Mouse (Mus musculus) heart, embryonic 12.5 days (tissue): Measurements from ENCODE around the gene Enpp1. TPM values are rescaled to one million over a fixed set of nuclear protein-coding genes. Genes with fewer than 3 reads are reported as not detected.

Experiments used
- ATAC-seq: fragments of 200-750 bp; cut with Nextera tagmentation; 2 replicates; pipeline ENCODE4 v1.8.0; 2017; ENCODE audit warnings: moderate TSS enrichment, moderate library complexity; ENCODE audit not compliant: insufficient number of reproducible peaks, low FRiP score
- H3K27ac ChIP-seq: fragments of 300-500 bp; sonication (generic); 2 replicates; pipeline ENCODE4 v1.5.1; 2016; ENCODE audit warnings: mild to moderate bottlenecking, moderate library complexity; ENCODE audit not compliant: poor library complexity, severe bottlenecking
- H3K27me3 ChIP-seq: fragments of 300-500 bp; sonication (generic); replicated peaks from 2 replicates; pipeline ENCODE4 v1.6.1; 2016; ENCODE audit warnings: mild to moderate bottlenecking, moderate library complexity
- H3K36me3 ChIP-seq: fragments of 300-500 bp; sonication (generic); 2 replicates; pipeline ENCODE4 v1.6.1; 2016; ENCODE audit warnings: mild to moderate bottlenecking, moderate library complexity
- H3K4me1 ChIP-seq: fragments of 300-500 bp; sonication (generic); replicated peaks from 2 replicates; pipeline ENCODE4 v1.6.1; 2016; ENCODE audit warnings: mild to moderate bottlenecking
- H3K4me2 ChIP-seq: fragments of 300-500 bp; sonication (generic); 2 replicates; pipeline ENCODE4 v1.6.1; 2016; ENCODE audit warnings: mild to moderate bottlenecking, moderate library complexity
- H3K4me3 ChIP-seq: fragments of 300-500 bp; sonication (generic); 2 replicates; pipeline ENCODE4 v1.5.1; 2016; ENCODE audit warnings: mild to moderate bottlenecking
- H3K9ac ChIP-seq: fragments of 300-500 bp; sonication (generic); 2 replicates; pipeline ENCODE4 v1.6.1; 2016; ENCODE audit warnings: mild to moderate bottlenecking, moderate library complexity
- H3K9me3 ChIP-seq: fragments of 300-500 bp; sonication (generic); replicated peaks from 2 replicates; pipeline ENCODE4 v1.6.1; 2016; ENCODE audit warnings: mild to moderate bottlenecking, moderate library complexity
- WGBS: fragments of 180-500 bp; shearing (Covaris S2); methylation state at CpG from one replicate; pipeline ENCODE4 v1.1.7; 2016; 5-methylcytosine and 5-hydroxymethylcytosine counted together
- polyA plus RNA-seq: library from polyadenylated mRNA; unstranded; fragments of >200 nt; fragmentation: Nextera tagmentation; extraction: Ambion mirVana; gene quantifications from 2 replicates; pipeline ENCODE4 v1.2.1, GENCODE M21; 2016

The Enpp1 gene
- polyA plus RNA-seq, 1 experiment from 2014 or later = 8.0 TPM

GRCm38 (mm10) chr10:24635884-24636283 lies 76.1 kb downstream of the Enpp1 start:
- no peak overlapping the region for H3K9ac ChIP-seq
- no peaks in the 10 kb centered on the region for H3K9me3 ChIP-seq
- no peak for ATAC-seq
- H3K4me1 ChIP-seq = peaks cover 29% of the 10 kb centered on the region
- peak overlapping the region; percentile 33; the same call in 1 of the 2 replicates for H3K27ac ChIP-seq
- no peak overlapping the region for H3K4me3 ChIP-seq
- no peaks in the 10 kb centered on the region for H3K27me3 ChIP-seq
- 79% methylated on average over 10 of the region's 10 CpGs for WGBS
- H3K4me2 ChIP-seq = no peak overlapping the region
- H3K36me3 ChIP-seq = no peaks in the 10 kb centered on the region

DNA sequence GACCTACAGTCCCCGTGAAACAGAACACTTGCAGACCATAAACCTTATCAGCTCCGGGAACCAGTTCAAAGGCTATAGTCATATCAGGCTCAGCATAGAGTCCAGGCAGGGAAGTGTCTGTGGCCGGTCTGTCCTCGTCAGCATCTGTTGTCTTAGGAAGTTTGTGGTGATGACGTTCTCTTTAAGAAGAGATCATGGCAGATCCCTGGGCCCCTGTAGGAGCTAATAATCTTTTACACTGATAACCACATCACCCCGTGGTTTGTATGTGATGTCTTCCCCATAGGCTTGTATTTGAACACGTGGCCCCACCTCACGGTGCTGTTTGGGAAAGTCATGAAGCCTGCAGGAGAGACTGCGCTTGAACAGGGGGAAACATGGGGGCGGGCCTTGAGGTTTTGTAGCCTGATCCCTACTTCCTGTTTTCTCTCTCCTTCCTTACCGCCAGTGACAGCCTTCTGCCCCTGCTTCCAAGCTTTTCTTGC lies 76.6 kb downstream of the Enpp1 start:
- Histone ChIP-seq H3K9me3 (no peaks in the 10 kb centered on the region), H3K27ac (0 out of 2 replicates have a peak overlapping the region, but pooled peaks have one; percentile 33), H3K4me3 (no peak overlapping the region), H3K4me2 (peak overlapping the region; percentile 23; the same call in 1 of the 2 replicates), H3K27me3 (no peaks in the 10 kb centered on the region), H3K36me3 (no peaks in the 10 kb centered on the region), H3K9ac (no peak overlapping the region), H3K4me1 (peaks cover 29% of the 10 kb centered on the region)
- 18% methylated on average over 11 of the region's 11 CpGs for WGBS
- 0 out of 2 replicates have a peak, but pooled peaks have one; percentile 27 for ATAC-seq

DNA sequence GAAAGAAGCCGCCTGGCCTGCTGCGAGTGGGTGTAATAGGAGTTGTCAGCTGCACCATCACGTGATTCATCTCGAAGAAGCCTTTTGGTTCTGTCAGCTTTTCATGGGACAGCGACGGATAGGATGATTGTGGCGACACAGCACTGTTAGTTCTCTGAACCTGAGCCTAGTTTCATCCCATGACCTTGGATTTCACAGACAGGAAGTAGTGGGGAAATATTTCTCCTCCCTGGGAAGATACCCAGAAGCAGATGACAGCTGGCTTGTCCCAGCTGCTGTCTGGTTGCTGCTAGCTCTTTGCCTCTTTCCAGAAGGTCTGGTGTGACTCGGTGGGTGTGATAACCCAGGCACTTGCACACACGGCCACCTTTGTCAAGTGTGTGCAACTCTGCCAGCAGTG lies 77.7 kb downstream of the Enpp1 start:
- 56% methylated on average over 9 of the region's 9 CpGs for WGBS
- Histone ChIP-seq H3K27me3 (no peaks in the 10 kb centered on the region), H3K4me3 (no peak overlapping the region), H3K4me1 (peaks cover 29% of the 10 kb centered on the region), H3K36me3 (no peaks in the 10 kb centered on the region), H3K9ac (no peak overlapping the region), H3K27ac (peak overlapping the region; percentile 6; the same call in 1 of the 2 replicates), H3K9me3 (no peaks in the 10 kb centered on the region), H3K4me2 (no peak overlapping the region)
- ATAC-seq = no peak

DNA sequence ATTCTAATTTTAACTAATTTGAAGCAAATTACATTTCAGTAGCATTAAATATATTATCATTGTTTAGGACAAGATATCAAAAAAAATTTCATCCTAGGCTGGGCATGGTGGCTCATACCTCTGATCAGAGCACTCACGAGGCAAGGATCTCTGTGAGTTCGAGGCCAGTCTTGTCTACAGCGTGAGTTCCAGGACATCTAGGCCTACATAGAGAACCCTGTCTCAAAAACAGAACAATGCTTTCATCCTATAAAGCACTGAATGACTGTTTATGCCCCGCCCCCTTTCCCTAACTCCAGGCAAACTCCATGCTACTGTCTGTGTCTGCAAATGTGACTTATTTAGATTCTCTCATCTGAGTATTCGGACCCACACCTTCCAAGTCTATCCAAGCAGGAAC lies 80.8 kb downstream of the Enpp1 start:
- H3K9ac ChIP-seq = no peak overlapping the region
- H3K4me3 ChIP-seq = no peak overlapping the region
- no peak overlapping the region for H3K4me2 ChIP-seq
- no peak overlapping the region for H3K27ac ChIP-seq
- H3K9me3 ChIP-seq = no peaks in the 10 kb centered on the region
- no peaks in the 10 kb centered on the region for H3K36me3 ChIP-seq
- no peak for ATAC-seq
- WGBS = 86% methylated on average over 5 of the region's 5 CpGs
- H3K4me1 ChIP-seq = peaks cover 17% of the 10 kb centered on the region
- no peaks in the 10 kb centered on the region for H3K27me3 ChIP-seq

GRCm38 (mm10) chr10:24630469-24631081 lies 81.4 kb downstream of the Enpp1 start:
- Histone ChIP-seq H3K9me3 (no peaks in the 10 kb centered on the region), H3K4me3 (no peak overlapping the region), H3K9ac (peak overlapping the region; percentile 46; the same call in 1 of the 2 replicates), H3K27ac (no peak overlapping the region), H3K36me3 (no peaks in the 10 kb centered on the region), H3K4me1 (peaks cover 12% of the 10 kb centered on the region), H3K4me2 (peak overlapping the region; percentile 43), H3K27me3 (no peaks in the 10 kb centered on the region)
- 25% methylated on average over 18 of the region's 18 CpGs for whole genome bisulfite sequencing
- no peak for ATAC-seq

DNA sequence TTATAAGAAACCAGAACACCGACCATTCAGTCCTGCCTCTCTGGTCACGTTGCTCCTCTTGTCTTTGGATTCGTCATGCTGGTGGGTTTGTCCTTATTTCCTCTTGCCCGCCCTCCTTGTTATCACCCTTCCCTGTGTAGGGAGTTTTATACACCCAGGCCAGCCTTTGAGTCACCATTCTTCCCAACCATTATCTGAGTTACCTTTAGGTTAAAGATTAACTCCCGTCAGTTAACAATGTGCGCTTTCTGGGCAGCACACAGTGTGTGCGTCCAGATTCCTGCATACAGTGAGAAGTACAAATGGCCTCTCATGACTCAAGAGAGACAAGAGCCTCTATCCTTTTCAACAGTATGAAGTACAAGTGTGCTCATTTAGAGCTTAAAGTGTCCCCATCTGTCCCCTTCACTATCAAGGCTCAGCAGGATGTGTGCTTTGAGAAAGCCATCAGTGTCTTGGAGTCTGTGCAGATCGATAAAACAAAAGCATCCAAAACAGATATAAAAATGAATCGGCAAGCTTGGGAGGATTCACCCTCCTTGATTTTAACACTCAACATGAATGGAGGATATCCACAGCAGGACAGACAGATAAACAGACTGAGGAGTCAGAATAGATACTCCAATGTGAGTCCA lies 82.8 kb downstream of the Enpp1 start:
- Histone ChIP-seq H3K4me1 (no peaks in the 10 kb centered on the region; the same call in none of the 2 replicates), H3K4me3 (no peak overlapping the region), H3K27me3 (no peaks in the 10 kb centered on the region), H3K9me3 (no peaks in the 10 kb centered on the region), H3K36me3 (no peaks in the 10 kb centered on the region), H3K9ac (peak overlapping the region; percentile 2; the same call in 1 of the 2 replicates), H3K4me2 (peak overlapping the region; percentile 11; the same call in 1 of the 2 replicates), H3K27ac (no peak overlapping the region)
- 39% methylated on average over 9 of the region's 9 CpGs for WGBS
- ATAC-seq = no peak

- H3K27ac ChIP-seq = no peak overlapping the region
- H3K27me3 ChIP-seq = no peaks in the 10 kb centered on the region
- H3K9me3 ChIP-seq = no peaks in the 10 kb centered on the region
- H3K36me3 ChIP-seq = no peaks in the 10 kb centered on the region
- H3K4me2 ChIP-seq = no peak overlapping the region
- no peak overlapping the region for H3K9ac ChIP-seq
- 72% methylated on average over 9 of the region's 9 CpGs for WGBS
- H3K4me3 ChIP-seq = no peak overlapping the region
- no peak for ATAC-seq
- H3K4me1 ChIP-seq = no peaks in the 10 kb centered on the region; the same call in 1 of the 2 replicates
Measured at GRCm38 (mm10) chr10:24628466-24628865, 83.5 kb downstream of the Enpp1 start.

DNA sequence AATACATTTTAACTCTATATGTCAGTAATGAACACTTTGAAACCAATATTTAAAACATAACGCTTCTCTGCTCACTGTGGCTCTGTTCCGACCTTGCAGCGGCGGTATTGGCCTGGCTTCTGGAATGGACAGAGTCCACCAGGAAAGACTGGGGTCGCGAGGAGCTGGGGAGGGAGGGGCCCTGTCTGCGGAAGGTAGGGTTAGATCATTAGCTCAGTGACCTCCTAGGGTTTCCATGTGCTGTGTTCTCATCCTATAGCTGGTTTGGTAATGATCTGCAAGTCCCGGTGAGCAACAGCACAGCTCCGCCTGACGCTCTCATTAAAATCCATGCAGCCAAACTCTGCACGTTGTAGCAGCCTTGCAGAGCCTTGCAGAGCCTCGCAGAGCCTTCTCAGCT lies 84.7 kb downstream of the Enpp1 start:
- Histone ChIP-seq H3K27ac (no peak overlapping the region), H3K4me1 (no peaks in the 10 kb centered on the region; the same call in 1 of the 2 replicates), H3K27me3 (no peaks in the 10 kb centered on the region), H3K4me3 (no peak overlapping the region), H3K36me3 (no peaks in the 10 kb centered on the region), H3K9ac (no peak overlapping the region), H3K4me2 (no peak overlapping the region), H3K9me3 (no peaks in the 10 kb centered on the region)
- 77% methylated on average over 12 of the region's 12 CpGs for WGBS
- no peak for ATAC-seq

GRCm38 (mm10) chr10:24625060-24625701 lies 86.8 kb downstream of the Enpp1 start:
- Histone ChIP-seq H3K9ac (no peak overlapping the region), H3K4me3 (no peak overlapping the region), H3K27me3 (no peaks in the 10 kb centered on the region), H3K27ac (no peak overlapping the region), H3K4me2 (peak overlapping the region; percentile 13; the same call in 1 of the 2 replicates), H3K36me3 (no peaks in the 10 kb centered on the region), H3K4me1 (no peaks in the 10 kb centered on the region; the same call in 1 of the 2 replicates), H3K9me3 (no peaks in the 10 kb centered on the region)
- no peak for ATAC-seq
- WGBS = 40% methylated on average over 24 of the region's 24 CpGs

- Histone ChIP-seq H3K27me3 (no peaks in the 10 kb centered on the region), H3K4me3 (no peak overlapping the region), H3K36me3 (no peaks in the 10 kb centered on the region), H3K4me2 (no peak overlapping the region), H3K9ac (no peak overlapping the region), H3K9me3 (no peaks in the 10 kb centered on the region), H3K4me1 (no peaks in the 10 kb centered on the region), H3K27ac (no peak overlapping the region)
- ATAC-seq = no peak
- 20% methylated on average over 7 of the region's 7 CpGs for WGBS
Measured at GRCm38 (mm10) chr10:24622586-24622985, 89.4 kb downstream of the Enpp1 start.

- ATAC-seq = no peak
- 38% methylated on average over 9 of the region's 9 CpGs for WGBS
Measured at GRCm38 (mm10) chr10:24621572-24621971, 90.4 kb downstream of the Enpp1 start.

More at GRCm38 (mm10) chr10:24621572-24621971, 90.4 kb downstream of the Enpp1 start:
- no peak overlapping the region for H3K4me3 ChIP-seq
- H3K27me3 ChIP-seq = no peaks in the 10 kb centered on the region
- no peaks in the 10 kb centered on the region for H3K36me3 ChIP-seq
- no peak overlapping the region for H3K27ac ChIP-seq
- no peaks in the 10 kb centered on the region for H3K9me3 ChIP-seq
- no peak overlapping the region for H3K4me2 ChIP-seq
- H3K4me1 ChIP-seq = no peaks in the 10 kb centered on the region
- H3K9ac ChIP-seq = no peak overlapping the region
